Mouse (Mus musculus) embryonic facial prominence, embryonic 10.5 days (tissue): ENCODE data around the gene Spred2. TPM values are rescaled to one million over a fixed set of nuclear protein-coding genes. Genes with fewer than 3 reads are reported as not detected.
"Not testable (repeated sequence)": the region's sequence is repeated elsewhere in the genome, so short reads cannot be mapped to it uniquely, and the experiment has no call there.

Experiments
- DNase-seq: peaks from one replicate; pipeline ENCODE4 v3.0.0-alpha.2; 2017; ENCODE audit warnings: low spot score
- H3K27ac ChIP-seq: fragments of 300-500 bp; sonication (generic); replicated peaks from 2 replicates; pipeline ENCODE4 v1.5.1; 2016; ENCODE audit warnings: mild to moderate bottlenecking
- H3K27me3 ChIP-seq: fragments of 300-500 bp; sonication (generic); replicated peaks from 2 replicates; pipeline ENCODE4 v1.6.1; 2016; ENCODE audit warnings: low read depth, mild to moderate bottlenecking; ENCODE audit not compliant: poor library complexity, severe bottlenecking
- H3K36me3 ChIP-seq: fragments of 300-500 bp; sonication (generic); replicated peaks from 2 replicates; pipeline ENCODE4 v1.6.1; 2016; ENCODE audit warnings: mild to moderate bottlenecking, moderate library complexity
- H3K4me1 ChIP-seq: fragments of 300-500 bp; sonication (generic); 2 replicates; pipeline ENCODE4 v1.6.1; 2016
- H3K4me3 ChIP-seq: fragments of 300-500 bp; sonication (generic); 2 replicates; pipeline ENCODE4 v1.5.1; 2016; ENCODE audit warnings: mild to moderate bottlenecking, moderate library complexity
- H3K9me3 ChIP-seq: fragments of 300-500 bp; sonication (generic); 2 replicates; pipeline ENCODE4 v1.6.1; 2016; ENCODE audit warnings: mild to moderate bottlenecking
- WGBS: fragments of 180-500 bp; shearing (Covaris S2); methylation state at CpG from one replicate; pipeline ENCODE4 v1.1.7; 2016; 5-methylcytosine and 5-hydroxymethylcytosine counted together
- polyA plus RNA-seq: library from polyadenylated mRNA; unstranded; fragments of >200 nt; fragmentation: Nextera tagmentation; extraction: Ambion mirVana; gene quantifications from 2 replicates; pipeline ENCODE4 v1.2.1, GENCODE M21; 2016

Gene Spred2
- polyA plus RNA-seq, 1 experiment from 2014 or later = 8.6 TPM

DNA sequence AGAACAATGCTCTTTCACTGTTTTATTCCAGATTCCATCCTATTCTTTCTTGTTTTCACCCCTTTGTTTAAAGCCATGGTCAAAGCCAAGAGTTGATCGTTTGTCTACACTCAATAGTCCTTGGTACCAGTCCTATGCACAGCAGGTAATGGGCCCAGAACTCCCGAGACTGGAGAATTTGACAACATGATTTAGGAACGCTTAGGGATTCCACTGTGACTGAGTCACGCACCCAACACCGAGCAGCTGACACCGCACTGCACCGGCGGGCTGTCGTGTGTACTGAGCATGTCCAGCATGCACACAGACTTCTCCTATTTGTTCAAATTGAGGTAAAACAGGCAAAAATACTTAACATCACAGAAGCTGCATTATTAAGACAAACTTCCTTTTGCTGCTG, 138.6 kb downstream of the Spred2 start:
- H3K9me3 ChIP-seq, H3K4me1 ChIP-seq, DNase-seq, H3K4me3 ChIP-seq, H3K27ac ChIP-seq, H3K27me3 ChIP-seq: not testable (repeated sequence)
- peaks cover 82% of the 10 kb centered on the region for H3K36me3 ChIP-seq
- 93% methylated on average over 9 of the region's 9 CpGs for WGBS

DNA sequence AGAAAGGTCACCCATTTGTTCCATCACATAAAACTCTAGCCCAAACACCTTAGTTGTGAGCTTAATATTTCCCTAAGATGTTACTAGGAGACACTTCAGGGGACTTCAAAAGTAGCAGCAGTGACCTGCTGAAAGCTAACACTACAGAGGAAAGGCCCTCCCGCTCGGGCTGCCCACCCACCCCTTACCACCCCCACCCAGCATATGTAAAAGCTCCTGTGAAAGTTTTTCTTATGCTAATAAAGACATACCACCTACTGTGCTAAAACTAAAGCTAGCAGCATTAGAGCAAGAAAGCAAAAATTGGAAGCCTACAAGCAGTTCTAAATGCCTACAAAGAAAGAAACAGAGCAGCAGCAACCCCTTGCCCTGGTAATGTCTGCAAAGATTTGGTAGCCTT, 139.9 kb downstream of the Spred2 start:
- not testable (repeated sequence) for H3K4me3 ChIP-seq, H3K4me1 ChIP-seq, H3K9me3 ChIP-seq, H3K27me3 ChIP-seq, DNase-seq, H3K27ac ChIP-seq
- H3K36me3 ChIP-seq = peaks cover 85% of the 10 kb centered on the region
- WGBS = 54% methylated on average over 2 of the region's 2 CpGs

DNA sequence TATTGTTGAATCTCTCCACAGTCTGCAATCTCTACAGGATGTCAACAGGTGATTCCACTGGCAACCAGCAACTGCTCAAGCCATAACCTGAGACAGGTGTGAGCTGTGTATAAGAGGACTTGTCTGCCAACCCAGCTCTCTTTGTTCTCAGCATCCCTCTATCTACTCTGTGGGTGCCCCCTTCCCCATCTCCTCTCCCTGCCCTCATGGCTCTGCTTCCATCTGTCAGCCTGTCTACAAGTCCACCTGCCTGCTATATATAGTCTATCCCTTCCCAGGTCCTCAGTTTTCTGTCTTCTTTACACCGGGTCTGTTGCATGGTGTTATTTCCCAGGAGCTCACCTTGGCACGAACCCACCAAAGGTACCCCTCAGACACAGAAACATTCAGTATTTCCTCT, 140.8 kb downstream of the Spred2 start:
- H3K36me3 ChIP-seq = peaks cover 85% of the 10 kb centered on the region

GRCm38 (mm10) chr11:20066106-20066505, 141.9 kb downstream of the Spred2 start:
- no peak overlapping the region for H3K27ac ChIP-seq
- H3K36me3 ChIP-seq = peaks cover 82% of the 10 kb centered on the region
- H3K4me1 ChIP-seq = no peaks in the 10 kb centered on the region
- H3K9me3 ChIP-seq = no peaks in the 10 kb centered on the region
- 93% methylated on average over 1 of the region's 1 CpGs for WGBS
- no peaks in the 10 kb centered on the region for H3K27me3 ChIP-seq
- H3K4me3 ChIP-seq = no peak overlapping the region
- DNase-seq = no peak

More for the DNA sequence above, 140.8 kb downstream of the Spred2 start:
- Histone ChIP-seq H3K4me3 (no peak overlapping the region), H3K9me3 (no peaks in the 10 kb centered on the region), H3K27ac (no peak overlapping the region), H3K4me1 (no peaks in the 10 kb centered on the region), H3K27me3 (no peaks in the 10 kb centered on the region)
- 90% methylated on average over 2 of the region's 2 CpGs for WGBS
- no peak for DNase-seq

- Histone ChIP-seq H3K36me3 (peaks cover 87% of the 10 kb centered on the region), H3K4me3 (no peak overlapping the region), H3K9me3 (no peaks in the 10 kb centered on the region), H3K4me1 (no peaks in the 10 kb centered on the region), H3K27me3 (no peaks in the 10 kb centered on the region), H3K27ac (no peak overlapping the region)
- 84% methylated on average over 1 of the region's 1 CpGs for WGBS
- DNase-seq = no peak
These were observed 143.3 kb downstream of the Spred2 start for GRCm38 (mm10) chr11:20067521-20067920.

GRCm38 (mm10) chr11:20068346-20069004, 144.3 kb downstream of the Spred2 start:
- DNase-seq = no peak
- Histone ChIP-seq H3K4me3 (no peak overlapping the region), H3K27ac (no peak overlapping the region), H3K27me3 (no peaks in the 10 kb centered on the region), H3K36me3 (peaks cover 92% of the 10 kb centered on the region), H3K9me3 (no peaks in the 10 kb centered on the region), H3K4me1 (no peaks in the 10 kb centered on the region)
- WGBS = 98% methylated on average over 6 of the region's 6 CpGs

GRCm38 (mm10) chr11:20072174-20072573, 148.0 kb downstream of the Spred2 start:
- peaks cover 88% of the 10 kb centered on the region for H3K36me3 ChIP-seq
- 87% methylated on average over 3 of the region's 3 CpGs for WGBS
- H3K27ac ChIP-seq = no peak overlapping the region
- H3K27me3 ChIP-seq = no peaks in the 10 kb centered on the region
- no peaks in the 10 kb centered on the region for H3K4me1 ChIP-seq
- DNase-seq = no peak
- no peaks in the 10 kb centered on the region for H3K9me3 ChIP-seq
- H3K4me3 ChIP-seq = no peak overlapping the region

GRCm38 (mm10) chr11:20072826-20073225, 148.7 kb downstream of the Spred2 start:
- no peak overlapping the region for H3K4me3 ChIP-seq
- no peaks in the 10 kb centered on the region for H3K4me1 ChIP-seq
- WGBS = 96% methylated on average over 5 of the region's 5 CpGs
- H3K9me3 ChIP-seq = no peaks in the 10 kb centered on the region
- H3K27me3 ChIP-seq = no peaks in the 10 kb centered on the region
- DNase-seq = no peak
- H3K27ac ChIP-seq = no peak overlapping the region
- H3K36me3 ChIP-seq = peaks cover 88% of the 10 kb centered on the region

Other genes with a start within 250 kb of the Spred2 start
- 111 and 114 TPM in 2 replicates for gene Actr2, start 188.5 kb downstream of the Spred2 start, polyA plus RNA-seq